Mouse (Mus musculus) c-Kit-positive CD71-positive TER-119-negative erythroid progenitor cells, embryonic 14.5 days (primary cell): Measurements from ENCODE around the gene Gstp1.
"Not testable (repeated sequence)": the region's sequence is repeated elsewhere in the genome, so short reads cannot be mapped to it uniquely, and the experiment has no call there.

Experiments used
- DNase-seq: peaks from one replicate; pipeline ENCODE4 v3.0.0-alpha.2; 2013; ENCODE audit warnings: low read depth

Gene Gstp1

DNA sequence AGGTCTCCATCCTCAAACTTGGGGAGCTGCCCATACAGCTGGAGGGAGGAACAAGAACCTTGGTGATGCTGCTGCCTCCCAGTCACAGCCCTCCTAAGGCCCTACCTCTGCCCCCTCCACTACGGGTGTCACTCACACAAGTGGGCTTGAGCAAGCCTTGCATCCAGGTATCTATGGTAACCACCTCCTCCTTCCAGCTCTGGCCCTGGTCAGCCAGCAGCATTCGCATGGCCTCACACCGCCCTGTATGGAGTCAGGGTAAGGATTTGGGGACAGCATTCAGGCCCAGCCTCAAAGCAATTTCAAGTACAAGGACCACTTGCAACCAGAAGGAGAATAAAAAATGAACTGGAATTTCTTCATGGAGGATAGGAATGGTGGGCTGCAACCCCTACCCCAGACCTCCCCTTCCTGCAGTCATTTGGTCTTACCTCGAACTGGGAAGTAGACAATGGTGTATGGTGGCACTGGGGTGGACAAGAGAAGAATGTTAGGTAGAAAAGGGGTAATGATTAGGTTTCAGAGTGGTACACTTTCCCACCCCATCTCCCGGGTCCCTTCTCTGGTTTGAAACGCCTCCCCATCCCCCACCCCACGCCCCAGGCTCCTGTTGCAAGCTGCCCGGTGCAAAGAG is 514 bp downstream of the Gstp1 start:
- not testable (repeated sequence) for DNase-seq

- DNase-seq = no peak
Measured at GRCm38 (mm10) chr19:4036327-4037045, 1.3 kb downstream of the Gstp1 start.

DNA sequence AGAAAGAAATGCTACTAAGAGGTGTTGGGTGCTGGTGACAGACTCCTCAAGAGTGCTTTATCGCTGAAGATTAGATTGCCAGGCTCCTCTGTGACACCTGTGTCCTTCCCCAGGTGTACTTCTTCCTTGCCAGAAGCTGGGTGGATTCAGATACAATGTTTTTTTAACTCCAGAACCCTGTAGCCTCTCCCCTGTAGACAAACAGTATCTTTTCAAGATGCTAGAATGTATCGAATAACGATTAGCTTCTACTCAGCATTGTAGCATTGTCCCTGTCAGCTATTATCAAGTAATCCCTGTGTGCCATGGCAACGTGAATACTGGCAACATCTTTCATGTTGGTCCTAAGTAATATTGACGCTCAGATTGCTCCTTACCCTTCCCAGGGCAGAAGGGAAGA is 4.0 kb downstream of the Gstp1 start:
- no peak for DNase-seq

DNA sequence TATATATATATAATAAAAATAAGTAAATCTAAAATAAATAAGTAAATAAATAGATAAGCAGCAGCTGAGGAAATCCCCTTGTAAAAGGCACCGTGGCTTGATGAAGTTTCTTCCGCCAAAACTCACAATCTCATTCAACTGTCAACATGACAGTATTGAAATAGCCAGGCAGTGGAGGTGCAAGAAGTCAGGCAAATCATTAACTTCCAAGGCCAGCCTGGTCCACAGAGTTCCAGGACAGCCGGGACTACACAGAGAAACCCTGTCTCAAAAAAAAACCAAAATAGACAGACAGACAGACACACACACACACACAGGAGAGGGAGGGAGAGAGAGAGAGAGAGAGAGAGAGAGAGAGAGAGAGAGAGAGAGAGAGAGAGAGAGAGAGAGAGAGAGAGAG is 4.5 kb downstream of the Gstp1 start:
- no peak for DNase-seq

- no peak for DNase-seq
Measured at GRCm38 (mm10) chr19:4032668-4033067, 5.1 kb downstream of the Gstp1 start.

DNA sequence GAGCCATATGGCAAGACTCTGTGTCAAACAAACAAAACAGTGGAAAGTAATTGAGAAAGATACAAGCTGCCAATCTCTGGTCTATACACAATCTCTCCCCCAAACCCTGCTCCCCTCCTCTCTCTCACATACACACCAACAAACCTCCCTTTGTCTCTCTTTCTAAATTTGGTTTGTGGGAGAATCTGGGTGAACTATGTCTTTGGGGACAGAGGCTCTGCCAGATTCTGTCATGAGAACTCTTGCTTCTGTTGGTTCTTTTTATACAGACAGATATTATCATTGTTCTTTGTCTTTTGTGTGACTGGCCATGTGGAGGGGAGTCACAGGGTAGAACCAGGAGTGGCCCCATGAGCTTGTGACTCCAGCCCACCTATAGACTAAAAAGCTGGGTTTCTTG is 10.2 kb downstream of the Gstp1 start:
- no peak for DNase-seq

DNA sequence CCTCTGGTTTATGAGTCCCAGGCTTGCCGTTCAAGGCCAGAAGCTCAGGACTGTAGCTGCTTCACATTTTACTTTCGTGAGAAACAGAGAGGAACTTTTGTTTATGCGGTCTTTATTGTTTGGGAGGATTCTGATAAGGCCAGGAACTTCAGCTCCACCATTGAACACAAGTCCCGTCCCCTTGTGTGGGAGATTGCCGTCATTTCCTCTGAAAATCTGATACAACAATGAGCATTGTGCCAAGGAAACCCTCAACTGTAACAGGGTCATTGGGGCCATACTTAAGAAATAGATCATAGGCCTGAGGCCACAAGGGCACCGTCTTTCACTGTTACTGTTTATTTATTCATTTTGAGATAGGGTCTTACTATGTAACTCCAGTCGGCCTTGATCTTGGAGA is 14.6 kb downstream of the Gstp1 start:
- DNase-seq = no peak

DNA sequence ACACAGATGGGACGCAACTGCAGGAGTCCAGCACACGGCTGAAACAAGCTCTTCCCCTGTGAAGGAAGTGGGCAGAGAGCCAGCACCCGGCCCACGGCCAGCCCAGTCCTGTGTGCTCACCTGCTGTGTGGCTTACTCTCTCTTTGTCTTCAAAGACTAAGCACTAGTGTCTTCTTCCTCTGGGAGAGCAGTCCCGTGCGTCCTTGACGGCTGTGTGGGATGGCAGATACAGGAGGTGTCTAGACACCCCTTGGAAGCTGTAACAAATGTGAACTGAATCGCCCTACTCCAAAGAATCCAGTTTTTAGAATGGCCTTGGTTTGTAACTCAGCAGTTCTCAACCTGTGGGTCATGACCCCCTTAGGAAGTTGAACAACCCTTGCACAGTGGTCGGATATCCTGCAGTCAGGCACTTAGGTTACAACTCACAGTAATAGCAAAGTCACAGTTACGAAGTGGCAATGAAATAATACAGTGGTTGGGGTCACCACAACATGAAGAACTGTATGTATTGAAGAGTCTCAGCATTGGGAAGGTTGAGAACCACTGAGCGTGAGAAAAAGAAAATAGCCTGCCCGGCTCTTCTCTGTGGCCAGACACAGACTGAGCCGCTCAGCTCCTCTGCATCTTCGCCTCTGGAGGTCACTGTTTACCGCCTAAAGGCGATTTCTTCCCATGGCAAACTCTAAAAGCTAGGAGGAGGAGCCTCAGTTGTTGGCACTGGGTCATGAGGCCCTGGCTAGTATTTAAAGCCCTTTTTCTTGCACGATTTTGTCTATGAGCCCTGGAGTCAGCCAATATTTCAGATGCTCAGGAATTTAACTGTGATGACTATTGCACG is 18.8 kb downstream of the Gstp1 start:
- peak; percentile 74 for DNase-seq

GRCm38 (mm10) chr19:4017921-4018587 is 19.7 kb downstream of the Gstp1 start:
- no peak for DNase-seq

DNA sequence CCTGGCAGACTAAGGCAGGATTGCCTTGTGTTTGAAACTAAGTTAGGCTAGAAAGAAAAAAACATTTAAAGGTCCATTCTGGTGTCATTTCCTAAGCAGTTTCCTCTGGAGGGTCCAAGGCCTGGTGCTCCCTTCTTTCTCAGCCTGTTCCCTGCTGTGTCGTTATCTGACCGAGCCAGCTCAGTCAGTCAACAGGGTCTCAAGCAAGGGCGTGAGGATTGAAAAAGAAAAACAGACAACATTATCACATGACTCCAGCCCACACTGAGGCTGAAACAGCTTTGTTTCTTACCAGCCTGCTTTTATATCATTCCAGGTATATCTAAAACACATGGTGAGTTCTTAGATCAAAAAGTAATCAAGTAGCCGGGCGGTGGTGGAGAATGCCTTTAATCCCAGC is 22.1 kb downstream of the Gstp1 start:
- DNase-seq = peak; percentile 50

DNA sequence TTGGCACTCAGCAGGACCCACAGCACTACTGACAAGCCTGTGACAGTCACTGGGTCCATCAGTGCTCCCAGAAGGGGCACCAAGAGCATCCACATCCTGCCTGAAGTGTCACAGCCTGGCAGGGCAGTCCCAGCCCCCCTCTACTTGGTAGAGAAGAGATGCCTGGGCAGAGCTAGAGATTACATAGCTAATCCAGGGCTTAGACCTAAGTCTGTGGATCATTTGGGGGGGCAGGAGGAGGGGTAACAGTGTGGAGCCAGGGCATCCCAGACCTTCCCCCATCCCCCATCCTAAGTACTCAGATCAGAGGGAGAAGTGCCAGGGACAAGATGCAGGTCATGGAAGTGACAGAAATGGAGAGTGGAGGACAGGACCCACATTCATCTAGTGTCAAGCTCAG is 23.0 kb downstream of the Gstp1 start:
- DNase-seq = no peak

GRCm38 (mm10) chr19:4013066-4013465 is 24.7 kb downstream of the Gstp1 start:
- no peak for DNase-seq

- DNase-seq = peak; percentile 99
Measured at GRCm38 (mm10) chr19:4012432-4013022, 25.3 kb downstream of the Gstp1 start, which contains the start of gene Ndufv1. Gene Ndufv1, minus strand, starts transcription at chr19:4012806.

GRCm38 (mm10) chr19:4011086-4011485 is 26.7 kb downstream of the Gstp1 start:
- DNase-seq = no peak

- no peak for DNase-seq
Measured at GRCm38 (mm10) chr19:4005971-4006370, 31.8 kb downstream of the Gstp1 start.

- no peak for DNase-seq
Measured at GRCm38 (mm10) chr19:4005091-4005490, 32.7 kb downstream of the Gstp1 start.

- no peak for DNase-seq
Measured at GRCm38 (mm10) chr19:4004331-4004730, 33.5 kb downstream of the Gstp1 start.

DNA sequence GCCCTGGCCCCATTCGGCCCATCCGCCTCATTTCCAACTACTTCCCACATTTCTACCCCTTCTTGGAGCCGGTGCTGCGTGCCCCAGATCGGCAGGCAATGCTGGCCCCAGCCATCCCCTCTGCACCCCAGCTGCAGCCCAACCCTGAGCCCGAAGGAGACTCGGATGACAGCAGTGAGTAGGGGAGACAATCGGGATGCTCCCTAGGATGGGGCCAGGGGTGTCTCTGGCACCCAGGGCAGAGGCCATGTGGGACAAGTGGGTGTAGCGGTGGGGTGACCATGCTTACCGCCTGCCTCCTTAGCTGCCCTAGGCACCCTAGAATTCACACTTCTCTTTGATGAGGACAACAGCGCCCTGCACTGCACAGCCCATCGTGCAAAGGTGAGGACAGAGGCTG is 34.1 kb downstream of the Gstp1 start:
- DNase-seq = no peak

DNA sequence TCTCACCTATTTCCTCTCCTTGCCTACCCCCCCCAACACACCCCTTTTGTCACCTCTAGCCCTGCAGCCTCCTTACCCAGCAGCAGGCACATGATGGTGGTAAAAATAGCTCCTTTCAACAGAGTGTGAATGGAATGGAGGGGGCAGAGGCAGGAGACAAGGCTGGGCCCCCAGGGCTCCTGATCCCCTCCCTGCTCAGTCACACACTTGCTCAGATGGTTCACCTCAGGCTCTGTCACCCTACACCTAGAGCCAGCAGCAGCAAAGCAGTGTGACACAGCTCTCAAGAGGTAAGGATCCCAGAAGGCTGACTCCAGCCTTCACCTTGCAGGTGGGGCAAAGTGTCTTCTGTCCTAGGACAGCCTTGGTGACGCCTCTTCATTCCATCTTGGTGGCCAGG is 34.7 kb downstream of the Gstp1 start, which contains the start of gene Doc2g:
TSS of gene Doc2g (plus strand) at position 202 of the 400 bp plus-strand sequence.
- DNase-seq = no peak

GRCm38 (mm10) chr19:4001752-4002151 is 36.0 kb downstream of the Gstp1 start:
- DNase-seq = no peak

DNA sequence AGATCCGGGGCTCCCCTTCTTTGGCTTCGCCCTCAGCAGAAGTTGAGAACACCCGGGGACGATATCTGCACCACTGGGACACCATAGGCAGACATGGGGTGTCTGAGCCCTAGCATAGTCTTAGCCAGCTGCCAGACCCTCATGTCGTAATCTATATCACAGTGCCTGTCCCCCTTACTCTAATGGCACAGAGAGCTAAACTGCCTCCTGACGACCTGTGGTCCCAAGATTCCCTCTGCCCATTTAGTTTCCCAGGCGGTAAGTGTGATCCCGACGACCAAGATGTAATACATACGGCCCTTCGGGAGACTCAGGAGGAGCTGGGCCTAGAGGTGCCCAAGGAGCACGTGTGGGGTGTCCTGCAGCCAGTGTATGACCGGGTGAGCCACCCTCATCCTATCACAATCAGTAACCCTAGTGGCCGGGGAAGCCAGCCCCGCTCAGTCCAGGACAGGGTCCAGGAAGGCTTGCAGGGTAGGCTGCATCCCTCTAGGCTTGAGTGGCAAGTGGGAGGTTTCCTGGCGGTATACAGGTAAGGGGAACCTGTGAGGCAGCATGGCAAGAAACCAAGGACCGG is 36.7 kb downstream of the Gstp1 start:
- no peak for DNase-seq
